Mouse (Mus musculus): Measurements from ENCODE around the gene T. TPM values are rescaled to one million over a fixed set of nuclear protein-coding genes. Genes with fewer than 3 reads are reported as not detected.

T gene
- polyA plus RNA-seq, 1 experiment: not detected

DNA sequence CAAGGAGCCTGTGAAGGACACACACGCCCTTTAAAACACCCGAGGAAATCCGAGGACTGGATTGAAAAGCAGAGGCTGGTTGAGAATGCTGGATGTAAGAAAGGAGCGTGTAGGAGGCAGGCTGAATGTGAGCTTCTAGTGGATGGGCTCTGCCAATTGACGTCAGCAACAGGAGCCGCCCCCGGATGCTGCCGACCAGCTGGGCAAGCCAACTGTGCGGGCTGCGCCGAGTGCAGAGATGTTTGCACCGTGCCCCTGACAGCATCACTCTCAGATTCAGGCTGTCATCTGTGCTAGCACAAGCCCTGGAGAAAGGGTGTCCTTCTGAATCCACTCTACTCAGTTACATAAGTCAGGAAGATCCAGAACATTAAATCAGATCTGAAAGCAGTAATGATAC is 53.6 kb downstream of the T start:
- TF ChIP-seq GATA1 (IDR thresholded peaks at IDR 0.05; ENCODE audit: borderline replicate concordance, low read length) (no peak), FLI1 (IDR thresholded peaks at IDR 0.05; ENCODE audit: low read length) (no peak)
- Histone ChIP-seq H3K9me3 (no peaks in the 10 kb centered on the region), H3K36me3 (replicated peaks; ENCODE audit: low read length) (no peaks in the 10 kb centered on the region), H3K4me3 (replicated peaks) (no peak overlapping the region), H3K4me1 (no peaks in the 10 kb centered on the region), H3K27me3 (replicated peaks) (peaks cover 16% of the 10 kb centered on the region)

DNA sequence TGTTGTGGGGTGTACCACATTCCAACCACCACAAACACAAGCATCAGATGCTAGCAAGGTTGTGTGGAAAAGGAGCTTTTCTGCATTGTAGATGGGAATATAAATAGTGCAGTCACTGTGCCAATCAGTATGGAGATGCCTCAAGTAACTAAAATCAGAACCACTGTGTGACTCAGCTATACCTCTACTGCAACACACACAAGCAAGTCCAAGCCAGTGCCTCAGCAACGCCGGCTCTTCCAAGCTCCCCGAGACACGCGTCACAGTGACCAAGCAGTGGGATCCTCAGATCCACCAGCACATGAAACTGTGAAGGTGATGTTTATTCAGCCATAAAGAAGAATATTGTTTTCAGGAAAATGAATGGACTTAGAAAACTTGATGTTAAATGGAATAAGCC is 56.7 kb downstream of the T start:
- Histone ChIP-seq H3K9me3 (peaks cover 9% of the 10 kb centered on the region; the same call in 1 of the 2 replicates), H3K36me3 (replicated peaks; ENCODE audit: low read length) (no peaks in the 10 kb centered on the region), H3K4me3 (replicated peaks) (no peak overlapping the region), H3K4me1 (no peaks in the 10 kb centered on the region), H3K27me3 (replicated peaks) (peaks cover 12% of the 10 kb centered on the region)
- TF ChIP-seq FLI1 (IDR thresholded peaks at IDR 0.05; ENCODE audit: low read length): no peak
- TF ChIP-seq GATA1 (IDR thresholded peaks at IDR 0.05; ENCODE audit: borderline replicate concordance, low read length): no peak

Other genes with a start within 250 kb of the T start
- gene Ccr6, start 198.4 kb upstream of the T start, polyA plus RNA-seq (2012; ENCODE audit: insufficient read depth, low replicate concordance): not detected in 2 replicates
- gene Mpc1, start 151.5 kb upstream of the T start, polyA plus RNA-seq (2012; ENCODE audit: insufficient read depth, low replicate concordance): 33.7 TPM in 1 of 2 replicates, not detected in the other
- gene Sft2d1, start 123.3 kb upstream of the T start, polyA plus RNA-seq (2012; ENCODE audit: insufficient read depth, low replicate concordance): 81.6 and 131 TPM in 2 replicates
- 0.48 and 1.9 TPM in 2 replicates for gene Prr18, start 97.0 kb upstream of the T start, polyA plus RNA-seq (2012; ENCODE audit: insufficient read depth, low replicate concordance)
- not detected in 2 replicates for gene T2, start 78.4 kb upstream of the T start, polyA plus RNA-seq (2012; ENCODE audit: insufficient read depth, low replicate concordance)
- gene Pde10a, start 90.9 kb downstream of the T start, polyA plus RNA-seq (2012; ENCODE audit: insufficient read depth, low replicate concordance): 3.9 and 11.5 TPM in 2 replicates
- gene Gm17087, start 132.5 kb downstream of the T start, polyA plus RNA-seq (2012; ENCODE audit: insufficient read depth, low replicate concordance): not detected in 2 replicates

All from megakaryocyte, embryonic 14.5 days (primary cell).